Mouse (Mus musculus) erythroblast, embryonic 14.5 days (primary cell): ENCODE results near the gene Mettl22.

Experiments used
- GATA1 ChIP-seq: IDR thresholded peaks from 2 replicates; pipeline ENCODE4 v1.6.1; 2012; ENCODE audit warnings: low read length, inconsistent platforms, mixed read lengths
- TAL1 ChIP-seq: IDR thresholded peaks from 3 replicates; pipeline ENCODE4 v1.6.1; 2012; ENCODE audit warnings: low read length, inconsistent platforms, mixed read lengths

GRCm38 (mm10) chr16:8525293-8525692, 54.7 kb downstream of the Mettl22 start:
- TF ChIP-seq GATA1 (no peak), TAL1 (no peak)
